Mouse (Mus musculus): ENCODE data around the gene Fhit.

Gene Fhit

DNA sequence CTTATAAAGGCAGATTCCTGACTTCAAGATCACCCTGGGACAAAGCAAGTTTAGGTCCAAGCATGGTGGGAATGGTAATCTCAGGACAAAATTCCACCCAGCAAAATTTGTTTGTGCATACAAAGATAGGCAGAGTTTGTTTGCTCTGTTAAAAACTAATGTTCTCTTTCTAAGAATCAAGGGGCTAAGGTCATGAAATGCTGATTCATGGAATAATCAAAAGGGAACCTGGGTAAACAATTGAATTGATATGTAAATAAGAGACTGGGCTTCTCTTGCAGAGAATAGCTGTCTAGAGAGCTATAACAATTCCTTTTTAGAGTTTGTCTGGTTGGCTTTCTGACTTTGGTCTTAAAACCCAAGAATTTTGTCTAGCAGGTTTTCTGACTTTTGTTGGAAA lies 647.8 kb downstream of the Fhit start:
- in situ Hi-C loops (cut with MseI, MboI) = no loop called here

DNA sequence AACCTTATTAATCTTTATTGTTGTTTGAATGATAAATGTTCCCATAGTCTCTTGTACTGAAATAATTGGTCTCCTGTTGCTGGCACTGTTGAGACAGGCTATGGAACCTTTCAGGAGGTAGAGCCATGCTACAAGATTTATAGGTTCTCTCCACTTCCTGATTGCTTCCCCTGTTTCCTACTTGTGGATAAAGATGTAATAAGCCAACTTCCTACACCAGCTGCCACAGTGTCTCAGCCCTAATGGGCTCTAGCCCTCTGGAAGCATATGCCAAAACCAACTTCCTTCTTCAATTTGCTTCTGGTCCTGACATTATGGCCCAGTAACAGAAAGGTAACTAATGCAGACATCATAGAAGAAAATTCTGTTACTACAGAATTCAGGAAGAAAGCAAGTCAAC lies 652.6 kb downstream of the Fhit start:
- in situ Hi-C loops (cut with MseI, MboI) = no loop called here

DNA sequence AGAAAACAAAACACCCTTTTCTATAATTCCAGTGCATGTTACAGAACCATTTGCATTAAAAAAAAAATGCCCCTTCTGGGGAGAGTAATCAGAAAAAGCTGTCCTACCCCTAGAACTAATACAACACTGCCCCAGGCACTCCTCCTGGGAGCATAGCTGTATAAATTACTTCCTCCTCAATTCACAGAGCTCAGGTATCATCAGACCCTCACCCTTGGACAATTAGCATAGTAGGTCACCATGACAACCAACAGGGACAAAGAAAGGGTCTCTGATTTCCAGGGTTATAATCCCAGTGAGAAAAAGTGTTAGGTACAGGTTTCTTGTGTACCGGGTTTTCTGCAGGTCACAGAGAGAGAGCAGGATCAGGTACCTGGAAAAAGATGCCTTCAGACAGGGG lies 654.3 kb downstream of the Fhit start:
- in situ Hi-C loops (cut with MseI, MboI) = no loop called here

DNA sequence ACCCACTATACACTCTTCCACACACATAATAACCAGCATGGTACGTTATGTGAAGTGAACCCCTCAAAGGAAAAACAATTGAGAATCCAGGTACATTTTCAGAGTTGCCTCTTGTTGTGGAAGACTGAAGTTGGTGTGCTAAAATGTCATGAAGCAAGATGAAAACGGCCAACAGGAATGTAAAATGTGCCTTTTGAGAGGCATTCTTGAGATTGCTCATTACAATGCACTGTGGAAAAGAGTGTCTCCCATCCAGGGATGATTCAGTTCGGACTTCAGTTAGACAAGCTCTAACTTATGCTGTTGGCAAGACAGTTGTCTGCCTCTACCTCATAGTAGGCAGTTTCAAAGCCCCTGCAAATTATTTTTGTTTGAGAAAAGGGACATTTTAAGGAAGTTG lies 676.0 kb downstream of the Fhit start:
- in situ Hi-C loops (cut with MseI, MboI) = no loop called here

DNA sequence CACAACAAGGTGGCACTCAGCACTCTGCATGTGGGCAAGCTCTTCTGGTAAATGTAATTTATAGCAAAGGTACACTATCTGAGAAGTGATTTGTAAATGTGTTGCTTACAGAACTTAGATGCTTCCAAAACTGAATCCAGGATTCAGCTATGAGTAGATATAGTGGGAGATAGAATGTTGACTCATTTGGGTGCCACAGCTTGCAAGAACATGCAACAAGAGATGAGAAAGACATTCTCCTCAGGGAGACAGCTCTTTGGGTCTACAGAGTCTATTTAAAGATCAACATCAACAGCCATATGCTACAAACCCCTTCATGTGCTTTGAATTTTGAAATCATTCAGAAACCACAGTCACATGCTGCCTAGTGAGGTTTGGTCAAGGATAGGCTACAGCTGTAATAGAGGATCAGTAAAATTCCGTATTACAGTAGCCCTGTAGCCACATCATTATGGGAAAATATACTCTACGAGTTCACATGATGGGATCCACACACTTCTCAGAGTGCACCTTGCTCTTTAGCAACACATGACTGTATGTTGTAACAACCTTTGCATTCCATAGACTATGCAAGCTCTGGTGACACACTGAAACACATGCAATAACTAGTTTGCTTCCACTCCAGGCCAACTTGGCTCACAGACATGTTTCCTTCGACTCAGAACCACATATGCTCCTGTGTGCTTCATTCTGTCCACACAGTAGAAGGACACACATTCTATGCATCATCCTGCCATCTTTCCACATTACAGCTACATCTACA lies 678.8 kb downstream of the Fhit start:
- in situ Hi-C loops (cut with MseI, MboI) = no loop called here

DNA sequence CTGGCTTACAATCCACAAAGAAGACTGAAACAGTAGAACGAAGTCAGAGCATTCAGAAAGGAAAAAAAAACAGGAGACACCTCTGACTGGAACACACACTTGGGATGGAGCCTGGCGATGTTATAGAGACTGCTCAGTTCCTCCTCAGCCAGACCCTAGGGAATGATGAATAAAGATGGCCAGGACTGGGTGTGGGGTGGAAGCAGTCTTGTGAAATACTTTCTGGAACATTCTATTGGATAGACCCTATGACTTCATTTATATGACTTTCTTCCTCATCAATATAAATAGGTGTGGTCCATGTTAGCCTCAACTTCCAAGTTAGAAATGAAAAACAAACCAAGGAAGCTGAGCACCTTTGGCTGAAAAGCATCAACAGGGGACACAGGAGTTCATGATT lies 680.5 kb downstream of the Fhit start:
- in situ Hi-C loops (cut with MseI, MboI) = no loop called here

DNA sequence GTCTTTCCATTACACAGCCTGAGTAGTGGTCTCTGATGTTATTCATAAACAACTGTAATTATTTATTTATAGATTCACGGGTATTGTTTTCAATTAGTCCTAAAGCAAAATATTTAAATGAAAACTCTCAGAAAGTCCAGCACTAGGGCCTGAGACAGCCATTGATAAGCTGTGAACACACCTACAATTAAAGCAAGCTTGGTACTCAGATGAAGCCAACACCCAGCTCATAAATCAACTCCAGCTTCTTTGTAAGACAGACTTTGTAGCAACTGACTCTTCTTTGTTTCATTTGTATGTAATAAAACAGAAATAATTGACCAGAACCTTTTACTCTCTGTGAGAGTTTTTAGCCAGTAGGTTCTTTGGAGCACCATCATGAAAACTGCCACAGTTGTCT lies 681.2 kb downstream of the Fhit start:
- in situ Hi-C loops (cut with MseI, MboI) = no loop called here

DNA sequence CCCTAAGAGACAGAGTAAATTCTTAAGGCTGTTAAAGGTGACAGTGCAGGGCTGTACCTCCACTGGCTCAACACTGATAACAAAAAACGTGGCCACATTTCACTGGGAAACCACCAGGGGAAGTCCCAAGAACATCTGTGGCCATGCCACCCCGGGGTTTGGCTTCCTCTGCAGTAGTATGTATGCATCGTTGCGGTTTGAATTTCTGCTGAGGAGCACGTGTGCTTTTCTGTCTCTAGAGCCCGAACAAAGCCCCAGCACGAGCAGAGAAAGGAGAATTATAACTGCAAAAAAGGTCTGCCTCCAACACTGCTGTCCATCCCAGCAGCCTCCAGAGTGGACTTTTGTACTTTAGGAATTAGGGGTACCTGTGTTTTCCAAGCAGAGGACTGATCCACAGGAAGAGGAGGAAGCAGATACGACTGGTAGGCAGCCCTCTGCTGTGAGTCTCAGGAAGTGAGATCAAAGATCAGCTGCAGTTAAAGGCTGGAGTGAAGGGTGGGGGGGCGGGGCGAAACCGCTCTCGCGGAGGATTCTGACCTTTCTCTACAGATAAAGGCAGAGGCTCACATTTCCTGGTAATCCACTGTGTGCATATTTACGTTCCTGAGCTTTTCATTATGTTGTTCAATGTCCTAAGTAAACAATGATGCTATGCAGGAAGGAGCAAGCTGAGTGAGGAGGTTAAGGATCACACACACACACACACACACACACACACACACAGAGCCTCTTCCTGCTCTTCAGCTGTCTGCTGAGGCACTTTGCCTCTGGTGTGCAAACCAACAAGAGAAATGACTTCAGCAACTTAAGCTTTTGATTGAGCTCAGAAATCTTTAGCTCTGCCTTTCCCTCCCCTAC lies 708.6 kb downstream of the Fhit start:
- in situ Hi-C loops (cut with MseI, MboI) = no loop called here

DNA sequence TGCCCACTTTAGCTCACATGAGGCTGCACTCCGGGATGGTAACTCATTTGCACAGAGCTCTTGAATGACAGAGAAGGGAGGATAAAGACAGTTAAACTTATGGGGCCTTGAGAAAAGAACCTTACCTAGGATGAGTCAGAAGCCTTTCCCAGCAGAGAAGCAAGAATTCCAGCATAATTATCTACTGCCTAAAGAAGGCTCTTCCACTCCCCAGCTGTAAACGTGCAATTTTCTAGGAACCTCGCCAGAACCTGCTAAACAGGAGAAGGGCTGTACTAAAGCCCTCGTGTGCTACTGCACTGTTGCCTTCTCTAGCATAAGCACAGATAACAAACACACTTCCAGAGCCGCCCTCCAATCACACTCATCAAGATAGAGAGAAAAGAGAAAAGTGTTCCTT lies 709.6 kb downstream of the Fhit start:
- in situ Hi-C loops (cut with MseI, MboI) = no loop called here

DNA sequence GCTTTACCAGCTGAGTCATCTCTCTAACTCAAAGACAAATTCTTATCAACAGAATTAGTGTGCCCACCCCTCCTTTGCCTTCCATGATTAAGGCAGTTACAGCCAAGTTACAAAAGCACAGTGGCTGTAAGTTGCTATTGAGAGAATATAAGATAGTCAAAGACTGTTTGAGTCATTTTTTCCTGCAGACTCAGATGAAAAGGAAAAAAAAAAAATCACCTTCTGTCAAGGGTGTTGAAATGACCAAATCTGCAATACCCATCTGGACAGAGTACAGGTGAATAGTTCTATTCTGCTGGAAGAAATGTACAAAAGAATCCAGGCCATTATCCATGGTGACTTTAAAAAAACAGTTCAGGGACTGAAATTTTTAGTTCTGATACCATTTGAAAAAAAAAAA lies 716.5 kb downstream of the Fhit start:
- in situ Hi-C loops (cut with MseI, MboI) = no loop called here

DNA sequence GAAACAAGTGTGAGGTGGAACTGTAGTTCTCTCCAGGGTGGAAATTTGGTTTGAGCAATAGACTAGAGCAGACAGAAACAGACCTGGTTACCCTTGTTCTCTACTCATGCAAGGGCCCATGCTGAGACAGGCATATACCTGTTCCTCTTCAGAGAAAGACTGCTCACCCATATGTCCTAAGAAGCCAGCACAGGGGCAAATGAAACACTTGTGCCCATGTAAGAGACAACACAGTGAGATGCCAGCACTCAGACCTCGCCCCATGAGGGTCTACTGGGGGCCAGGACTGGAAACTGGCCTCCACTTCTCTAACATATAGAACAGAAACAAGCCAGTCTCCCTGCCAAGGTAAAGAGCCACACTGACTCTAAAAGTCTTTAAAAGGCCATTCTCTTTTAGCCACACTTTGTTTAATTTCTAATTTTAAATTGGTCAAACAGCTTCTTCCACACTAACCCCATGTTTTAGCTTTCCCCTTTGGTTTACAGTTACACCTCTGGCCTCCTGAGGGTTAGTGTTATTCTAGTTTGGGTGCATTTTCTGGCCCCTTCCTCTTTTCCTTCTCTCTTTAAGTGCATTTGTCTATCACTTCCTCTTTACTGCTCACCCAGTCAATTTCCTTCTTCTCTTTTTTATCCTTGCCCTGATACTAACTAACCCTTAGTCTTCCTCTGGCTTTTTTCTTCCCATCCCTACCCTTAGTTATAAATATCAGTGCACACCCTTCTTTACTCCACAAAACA lies 722.7 kb downstream of the Fhit start:
- in situ Hi-C loops (cut with MseI, MboI) = no loop called here

DNA sequence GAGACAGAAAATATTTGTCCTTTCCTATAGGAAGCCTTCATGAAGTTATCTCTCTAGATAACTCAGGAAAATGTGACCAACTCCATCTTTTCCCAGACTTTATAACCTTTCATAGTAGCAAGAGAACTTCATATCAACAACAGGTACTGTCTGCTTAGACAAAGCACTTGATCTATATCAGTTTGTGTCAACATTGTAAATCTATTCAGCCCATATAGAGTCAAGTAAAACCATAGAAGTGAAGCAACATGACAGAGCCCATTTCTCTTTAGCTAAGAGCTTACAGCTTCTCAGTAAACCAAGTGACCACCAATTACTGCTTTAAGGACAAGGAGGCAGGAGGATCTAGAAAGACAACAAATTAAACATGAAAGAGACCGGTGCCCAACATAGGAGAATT lies 725.6 kb downstream of the Fhit start:
- in situ Hi-C loops (cut with MseI, MboI) = no loop called here

DNA sequence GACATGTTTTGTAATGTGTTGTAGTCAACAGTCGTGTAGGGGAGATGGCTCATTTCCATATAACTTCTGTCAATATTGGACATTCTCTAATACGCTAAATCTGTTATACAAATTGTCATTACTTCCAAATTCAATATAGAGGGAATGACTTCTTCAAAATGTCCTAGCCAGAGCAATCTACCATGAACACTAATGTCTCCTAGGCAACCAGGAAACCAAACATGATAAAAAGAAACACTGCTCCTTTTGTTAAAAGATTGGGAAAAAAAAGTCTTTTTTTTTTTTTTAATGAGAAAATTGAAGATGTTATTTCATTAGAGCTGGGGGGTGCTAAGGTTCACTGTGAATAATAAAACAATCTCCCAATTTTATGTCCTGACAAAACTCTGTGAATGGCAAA lies 729.3 kb downstream of the Fhit start:
- in situ Hi-C loops (cut with MseI, MboI) = no loop called here

DNA sequence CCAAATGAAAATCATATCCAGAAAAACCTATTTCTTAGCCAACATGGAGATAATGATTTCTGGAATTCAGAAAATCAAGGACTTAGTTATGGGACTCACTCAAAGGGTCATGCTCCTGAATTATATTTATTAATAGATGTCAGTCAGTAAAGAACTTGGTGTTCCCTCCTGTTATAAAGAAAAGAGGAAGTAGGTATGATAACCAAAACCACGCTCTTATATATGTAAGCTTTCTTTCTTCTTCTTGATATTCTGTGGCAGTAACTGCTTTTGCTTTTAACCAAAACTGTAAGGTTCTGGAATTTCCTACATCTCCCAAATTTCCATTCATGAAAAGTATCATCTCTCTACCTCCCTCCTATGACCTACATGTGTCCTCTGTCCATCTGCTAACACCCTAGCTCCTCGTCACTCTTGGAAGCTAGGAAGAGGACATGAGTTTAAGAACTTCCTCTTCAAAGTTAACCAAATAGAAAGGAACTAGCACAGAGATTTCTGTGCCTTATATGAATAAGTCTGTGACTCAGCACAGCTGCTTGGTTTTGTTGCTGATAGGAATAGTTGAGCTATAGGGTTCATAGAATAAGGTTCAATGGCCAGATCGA lies 731.3 kb downstream of the Fhit start:
- in situ Hi-C loops (cut with MseI, MboI) = no loop called here

DNA sequence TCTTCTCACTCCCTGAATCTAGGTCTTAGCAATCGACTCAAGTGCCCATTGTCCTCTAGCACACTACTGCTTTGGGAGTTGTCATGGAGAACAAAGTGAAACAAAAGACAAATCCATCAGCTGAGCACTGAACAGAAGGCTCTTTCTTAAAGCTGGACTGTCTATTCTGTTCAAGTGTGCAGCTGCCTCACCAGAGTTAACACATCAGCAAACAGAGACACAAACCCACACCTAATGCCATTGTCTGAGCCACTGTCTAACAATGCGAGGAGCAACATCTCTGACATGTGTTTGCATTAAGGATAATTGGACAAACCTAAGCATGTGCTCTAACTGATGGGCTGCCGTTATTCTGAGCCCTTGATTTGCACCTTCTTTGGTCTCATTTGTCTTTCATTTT lies 738.3 kb downstream of the Fhit start:
- in situ Hi-C loops (cut with MseI, MboI) = no loop called here

DNA sequence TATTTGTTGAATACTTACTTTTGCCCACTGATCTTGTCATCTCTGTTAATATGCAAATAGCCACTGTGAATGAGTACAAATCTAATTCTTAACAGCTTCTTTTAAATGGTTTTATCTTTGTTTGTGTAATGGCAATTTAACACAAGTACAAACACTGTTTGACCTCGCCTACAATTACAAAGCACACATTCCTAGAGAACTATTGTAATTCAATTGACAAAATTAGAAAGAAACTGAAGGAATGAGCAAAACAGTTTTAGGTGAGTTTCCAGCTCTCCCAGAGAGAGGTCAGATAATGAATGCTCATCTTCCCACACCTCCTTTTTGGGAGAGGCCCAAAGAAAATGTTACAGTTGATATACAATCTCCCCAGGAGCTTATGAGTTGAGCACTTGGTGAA lies 739.6 kb downstream of the Fhit start:
- in situ Hi-C loops (cut with MseI, MboI) = no loop called here

DNA sequence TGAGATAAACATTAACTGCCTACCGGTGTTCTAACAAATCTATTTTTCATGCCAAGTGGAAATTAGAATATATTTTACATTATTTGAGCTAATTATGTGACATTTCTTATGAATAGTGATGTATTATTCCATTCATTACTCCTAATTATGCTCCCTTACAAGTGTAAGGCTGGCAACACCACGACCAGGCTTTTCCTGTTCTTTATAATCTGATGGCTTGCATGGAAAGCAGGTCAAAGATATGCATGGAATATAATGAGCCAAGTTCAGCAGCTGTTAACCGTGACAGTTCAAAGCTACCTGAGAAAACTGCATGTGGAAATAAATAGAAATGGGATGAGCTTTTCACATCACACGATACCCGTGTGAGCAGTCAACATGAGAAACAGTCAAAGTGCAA lies 746.8 kb downstream of the Fhit start:
- in situ Hi-C loops (cut with MseI, MboI) = no loop called here

DNA sequence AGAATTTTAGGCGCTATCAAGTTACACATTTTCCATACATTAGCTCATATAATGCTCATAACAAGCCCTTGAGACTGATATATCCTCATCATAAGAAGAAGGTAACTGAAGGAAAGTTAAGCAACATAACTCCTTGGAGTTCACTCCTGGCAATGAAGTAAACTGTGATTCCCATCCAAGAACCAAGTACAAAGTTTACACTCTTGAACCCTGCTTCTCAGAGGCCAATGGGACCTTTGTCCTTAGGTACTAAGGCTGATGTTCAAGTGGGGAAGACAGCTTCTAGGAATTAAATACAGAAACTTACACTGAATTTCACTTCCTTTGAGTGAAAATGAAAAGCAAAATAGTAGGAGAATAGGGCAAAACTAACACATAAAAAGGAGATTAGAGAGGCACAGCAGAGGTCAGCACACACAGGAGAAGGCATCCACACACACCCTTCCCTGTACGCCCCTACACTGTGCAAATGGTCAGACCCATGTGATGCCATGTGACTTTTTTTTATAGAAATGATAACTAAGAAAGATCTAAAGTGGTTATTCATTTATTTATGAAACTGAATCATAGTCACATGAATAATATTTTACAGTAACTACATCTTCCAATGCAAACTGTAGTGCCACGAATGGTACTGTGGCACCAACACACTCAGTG lies 752.4 kb downstream of the Fhit start:
- in situ Hi-C loops (cut with MseI, MboI) = no loop called here

DNA sequence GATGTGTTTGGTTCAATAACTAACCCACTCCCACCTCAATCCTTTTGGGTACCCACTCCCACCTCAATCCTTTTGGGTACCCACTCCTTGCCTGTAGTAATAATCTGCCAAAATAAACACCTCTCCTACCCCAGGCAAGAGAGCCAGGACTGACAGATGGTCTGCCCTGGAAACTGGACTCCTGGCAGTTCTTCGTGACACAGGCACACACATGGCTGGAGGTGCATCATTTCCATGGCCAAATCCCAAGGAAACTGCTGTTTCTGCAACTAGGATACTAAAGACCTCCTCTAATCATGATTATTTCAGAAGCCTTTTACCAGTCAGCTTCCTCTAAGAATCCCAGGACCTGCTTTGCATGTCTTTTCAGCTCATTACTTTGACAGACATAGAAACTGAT lies 756.5 kb downstream of the Fhit start:
- in situ Hi-C loops (cut with MseI, MboI) = no loop called here

DNA sequence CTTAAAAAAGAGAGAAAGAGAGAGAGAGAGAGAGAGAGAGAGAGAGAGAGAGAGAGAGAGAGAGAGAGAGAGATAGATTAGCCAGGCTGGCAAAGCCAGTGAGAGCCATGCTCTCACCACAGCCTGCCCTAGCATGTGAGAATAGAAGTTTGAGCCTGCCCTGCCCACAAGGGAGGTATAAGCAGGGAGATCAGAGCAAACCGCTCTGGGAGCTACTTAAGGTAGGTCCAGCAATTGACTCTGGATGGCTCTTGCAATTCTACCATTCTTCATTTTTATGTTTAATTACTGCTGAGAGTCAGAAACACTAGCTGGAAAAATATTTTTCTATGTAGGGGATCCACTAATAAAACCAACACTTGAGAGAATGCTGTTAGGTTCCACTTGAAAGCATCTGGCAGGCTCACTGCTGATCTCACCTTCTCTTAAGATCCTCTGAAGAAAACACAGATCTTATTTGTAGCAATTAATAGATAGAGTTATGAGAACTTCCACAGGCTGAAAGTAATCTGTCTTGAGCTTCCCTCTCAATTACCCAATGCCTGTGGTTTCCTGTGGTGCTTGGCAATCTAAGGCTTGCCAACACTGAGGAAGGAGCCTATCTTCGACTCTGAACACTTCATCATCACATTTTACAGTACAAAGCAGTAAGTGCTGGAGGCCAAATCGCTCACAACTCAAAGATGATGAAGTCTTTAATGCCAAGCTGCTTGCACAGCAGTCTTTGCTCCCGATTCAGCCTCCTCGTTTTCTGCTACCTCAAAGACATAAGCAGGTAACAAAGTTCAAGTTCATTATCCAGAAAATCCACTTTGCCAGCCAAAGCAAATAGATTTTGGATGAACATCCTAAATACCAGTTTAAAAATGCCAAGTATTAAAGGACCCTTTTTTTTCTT lies 793.8 kb downstream of the Fhit start:
- in situ Hi-C loops (cut with MseI, MboI) = no loop called here

DNA sequence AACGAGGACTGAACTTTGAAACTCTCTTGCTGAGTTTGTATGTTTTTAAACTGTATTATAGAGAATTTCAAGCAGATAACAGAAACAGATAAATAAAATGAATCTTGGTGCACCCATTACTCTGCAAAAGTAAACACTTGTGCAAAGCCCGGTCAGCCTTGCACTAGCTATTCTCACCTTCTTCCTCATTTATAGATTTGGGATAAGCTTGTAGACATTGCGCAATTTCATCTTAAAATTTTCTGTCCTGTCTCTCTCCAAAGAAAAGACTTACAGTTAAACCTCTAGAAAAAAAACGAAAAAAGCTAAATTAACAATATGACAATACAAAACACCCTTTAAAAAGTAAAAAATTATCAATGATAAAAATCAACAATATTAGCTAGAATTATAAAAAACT lies 795.0 kb downstream of the Fhit start:
- in situ Hi-C loops (cut with MseI, MboI) = no loop called here
